Mouse (Mus musculus) CD8-positive naive resting alpha-beta T cell, adult 57 days (primary cell): ENCODE results near the gene Ogfrl1. TPM values are rescaled to one million over a fixed set of nuclear protein-coding genes. Genes with fewer than 3 reads are reported as not detected.

Source experiments
- total RNA-seq: library from RNA; stranded (reverse); gene quantifications from one replicate; pipeline ENCODE4 v1.2.4, GENCODE M21; 2023

The Ogfrl1 gene
- total RNA-seq, result 2.0 TPM

DNA sequence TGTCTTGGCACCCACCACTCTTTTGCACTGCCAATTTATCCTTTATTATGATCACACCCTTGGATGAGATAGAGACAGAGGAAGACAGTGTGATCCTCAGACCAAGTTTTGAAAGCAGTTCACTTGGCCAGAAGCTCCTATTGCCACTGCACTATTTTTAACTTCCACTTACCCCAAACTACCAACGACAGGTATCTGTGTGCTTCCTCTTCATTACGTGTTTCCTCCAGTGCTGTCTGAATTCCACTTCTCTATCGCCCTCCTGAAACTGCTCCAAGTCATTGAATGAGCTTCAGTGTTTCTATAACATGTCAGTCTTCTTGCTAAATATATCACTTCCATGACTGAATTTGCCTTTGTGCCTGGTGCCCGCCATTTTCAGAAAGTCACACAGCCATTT is at the start of gene Ogfrl1:
TSS of gene Ogfrl1 (minus strand) at position 150 of the 400 bp plus-strand sequence.

